Mouse (Mus musculus): Measurements from ENCODE around the gene B4galt5. TPM values are rescaled to one million over a fixed set of nuclear protein-coding genes. Genes with fewer than 3 reads are reported as not detected.

B4galt5 gene
- polyA plus RNA-seq, 1 experiment from 2014 or later: 12.9 TPM

GRCm38 (mm10) chr2:167298729-167299705, 50.0 kb downstream of the B4galt5 start:
- no peak overlapping the region for H3K4me3 ChIP-seq
- 0 out of 2 replicates have a peak, but pooled peaks cover under 1% of the 10 kb centered on the region for H3K27me3 ChIP-seq
- H3K4me1 ChIP-seq: peaks cover 10% of the 10 kb centered on the region
- peak overlapping the region; percentile 72 for H3K27ac ChIP-seq (replicated peaks)
- no peak for ATAC-seq (ENCODE audit: low FRiP score, low read depth)
- no peak overlapping the region for H3K9ac ChIP-seq (replicated peaks)
- no peaks in the 10 kb centered on the region for H3K9me3 ChIP-seq
- H3K4me2 ChIP-seq (replicated peaks): no peak overlapping the region
- WGBS: 78% methylated on average over 27 of the region's 27 CpGs
- H3K36me3 ChIP-seq: peaks cover 20% of the 10 kb centered on the region

GRCm38 (mm10) chr2:167297985-167298384, 51.0 kb downstream of the B4galt5 start:
- WGBS: 93% methylated on average over 11 of the region's 11 CpGs
- no peak for ATAC-seq (ENCODE audit: low FRiP score, low read depth)
- H3K27me3 ChIP-seq: 0 out of 2 replicates have a peak, but pooled peaks cover 3% of the 10 kb centered on the region
- H3K9ac ChIP-seq (replicated peaks): no peak overlapping the region
- no peaks in the 10 kb centered on the region for H3K9me3 ChIP-seq
- peaks cover 19% of the 10 kb centered on the region for H3K36me3 ChIP-seq
- H3K4me2 ChIP-seq (replicated peaks): no peak overlapping the region
- no peak overlapping the region for H3K4me3 ChIP-seq
- H3K4me1 ChIP-seq: peaks cover 10% of the 10 kb centered on the region
- no peak overlapping the region for H3K27ac ChIP-seq (replicated peaks)

- peaks cover 2% of the 10 kb centered on the region; the same call in 1 of the 2 replicates for H3K36me3 ChIP-seq
- peak overlapping the region; percentile 10; the same call in 1 of the 2 replicates for H3K4me2 ChIP-seq (replicated peaks)
- WGBS: 57% methylated on average over 15 of the region's 15 CpGs
- H3K4me1 ChIP-seq: peaks cover 9% of the 10 kb centered on the region
- H3K9ac ChIP-seq (replicated peaks): no peak overlapping the region
- H3K9me3 ChIP-seq: no peaks in the 10 kb centered on the region
- H3K27me3 ChIP-seq: 0 out of 2 replicates have a peak, but pooled peaks cover 3% of the 10 kb centered on the region
- no peak overlapping the region for H3K27ac ChIP-seq (replicated peaks)
- no peak for ATAC-seq (ENCODE audit: low FRiP score, low read depth)
- H3K4me3 ChIP-seq: 0 out of 2 replicates have a peak overlapping the region, but pooled peaks have one; percentile 10
Measured at GRCm38 (mm10) chr2:167294926-167295325, 54.1 kb downstream of the B4galt5 start.

GRCm38 (mm10) chr2:167294216-167294615, 54.8 kb downstream of the B4galt5 start:
- H3K27ac ChIP-seq (replicated peaks): no peak overlapping the region
- 0 out of 2 replicates have a peak, but pooled peaks cover 3% of the 10 kb centered on the region for H3K4me1 ChIP-seq
- 77% methylated on average over 7 of the region's 7 CpGs for WGBS
- H3K9me3 ChIP-seq: no peaks in the 10 kb centered on the region
- 0 out of 2 replicates have a peak overlapping the region, but pooled peaks have one; percentile 4 for H3K4me2 ChIP-seq (replicated peaks)
- ATAC-seq (ENCODE audit: low FRiP score, low read depth): no peak
- no peak overlapping the region for H3K4me3 ChIP-seq
- H3K27me3 ChIP-seq: 0 out of 2 replicates have a peak, but pooled peaks cover 3% of the 10 kb centered on the region
- H3K36me3 ChIP-seq: no peaks in the 10 kb centered on the region
- H3K9ac ChIP-seq (replicated peaks): no peak overlapping the region

DNA sequence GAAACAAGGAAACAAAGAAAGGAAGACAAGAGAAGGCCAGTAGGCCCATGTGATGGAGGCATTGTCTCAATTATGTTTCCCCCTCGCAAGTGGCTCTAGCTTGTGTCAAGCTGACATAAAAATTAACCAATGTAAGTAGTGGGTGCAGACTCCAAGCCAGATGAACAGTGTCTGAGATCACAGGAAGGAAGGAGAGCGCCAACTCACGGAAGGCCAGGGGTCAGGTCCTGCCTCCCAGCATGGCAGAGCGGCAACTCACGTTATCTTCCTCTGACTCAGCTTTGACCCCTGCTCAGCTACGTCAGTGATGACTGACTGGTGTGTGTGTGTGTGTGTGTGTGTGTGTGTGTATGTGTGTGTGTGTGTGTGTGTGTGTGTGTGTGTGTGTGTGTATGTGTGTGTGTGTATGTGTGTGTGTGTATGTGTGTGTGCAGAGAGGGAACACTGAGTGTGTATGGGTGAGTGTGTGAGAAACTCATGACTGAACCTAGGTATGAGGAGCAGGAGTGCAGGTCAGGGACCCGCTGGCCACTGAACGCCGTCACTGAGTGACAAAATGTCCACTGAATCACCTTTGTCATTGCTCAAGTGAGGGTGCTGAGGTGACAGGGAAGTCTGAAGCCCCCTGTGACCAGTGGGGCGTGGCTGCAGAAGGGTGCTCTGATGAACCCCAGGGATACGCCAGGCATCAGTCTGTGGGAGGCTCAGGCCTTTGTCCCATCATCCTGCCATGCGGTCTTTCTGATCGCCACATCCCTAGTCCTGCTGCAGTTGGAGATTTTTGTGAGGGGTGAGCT, 55.5 kb downstream of the B4galt5 start:
- Histone ChIP-seq H3K4me1 (0 out of 2 replicates have a peak, but pooled peaks cover 3% of the 10 kb centered on the region), H3K27ac (replicated peaks) (no peak overlapping the region), H3K9me3 (no peaks in the 10 kb centered on the region), H3K4me3 (no peak overlapping the region), H3K4me2 (replicated peaks) (no peak overlapping the region), H3K36me3 (no peaks in the 10 kb centered on the region), H3K9ac (replicated peaks) (no peak overlapping the region), H3K27me3 (0 out of 2 replicates have a peak, but pooled peaks cover 3% of the 10 kb centered on the region)
- no peak for ATAC-seq (ENCODE audit: low FRiP score, low read depth)
- 73% methylated on average over 13 of the region's 13 CpGs for WGBS

- Histone ChIP-seq H3K4me3 (no peak overlapping the region), H3K27ac (replicated peaks) (no peak overlapping the region), H3K4me2 (replicated peaks) (no peak overlapping the region), H3K9ac (replicated peaks) (no peak overlapping the region), H3K4me1 (0 out of 2 replicates have a peak, but pooled peaks cover 3% of the 10 kb centered on the region), H3K9me3 (no peaks in the 10 kb centered on the region), H3K27me3 (0 out of 2 replicates have a peak, but pooled peaks cover 3% of the 10 kb centered on the region), H3K36me3 (no peaks in the 10 kb centered on the region)
- no peak for ATAC-seq (ENCODE audit: low FRiP score, low read depth)
- 42% methylated on average over 6 of the region's 6 CpGs for WGBS
Measured at GRCm38 (mm10) chr2:167292854-167293253, 56.1 kb downstream of the B4galt5 start.

- H3K9ac ChIP-seq (replicated peaks): no peak overlapping the region
- no peak for ATAC-seq (ENCODE audit: low FRiP score, low read depth)
- H3K4me2 ChIP-seq (replicated peaks): no peak overlapping the region
- no peaks in the 10 kb centered on the region for H3K9me3 ChIP-seq
- no peak overlapping the region for H3K4me3 ChIP-seq
- 79% methylated on average over 4 of the region's 4 CpGs for WGBS
- H3K4me1 ChIP-seq: 0 out of 2 replicates have a peak, but pooled peaks cover 3% of the 10 kb centered on the region
- 0 out of 2 replicates have a peak, but pooled peaks cover 3% of the 10 kb centered on the region for H3K27me3 ChIP-seq
- H3K36me3 ChIP-seq: no peaks in the 10 kb centered on the region
- no peak overlapping the region for H3K27ac ChIP-seq (replicated peaks)
Measured at GRCm38 (mm10) chr2:167292151-167292591, 56.8 kb downstream of the B4galt5 start.

- no peaks in the 10 kb centered on the region for H3K9me3 ChIP-seq
- WGBS: 93% methylated on average over 11 of the region's 11 CpGs
Measured at GRCm38 (mm10) chr2:167291656-167292055, 57.3 kb downstream of the B4galt5 start.

GRCm38 (mm10) chr2:167281461-167281860, 67.5 kb downstream of the B4galt5 start:
- ATAC-seq (ENCODE audit: low FRiP score, low read depth): no peak
- no peak overlapping the region for H3K9ac ChIP-seq (replicated peaks)
- H3K4me3 ChIP-seq: no peak overlapping the region
- no peaks in the 10 kb centered on the region for H3K9me3 ChIP-seq
- 0 out of 2 replicates have a peak, but pooled peaks cover 6% of the 10 kb centered on the region for H3K4me1 ChIP-seq
- no peak overlapping the region for H3K27ac ChIP-seq (replicated peaks)
- WGBS: 93% methylated on average over 13 of the region's 13 CpGs
- no peak overlapping the region for H3K4me2 ChIP-seq (replicated peaks)
- no peaks in the 10 kb centered on the region for H3K36me3 ChIP-seq
- peaks cover 9% of the 10 kb centered on the region; the same call in 1 of the 2 replicates for H3K27me3 ChIP-seq

More at GRCm38 (mm10) chr2:167291656-167292055, 57.3 kb downstream of the B4galt5 start:
- 0 out of 2 replicates have a peak, but pooled peaks cover 3% of the 10 kb centered on the region for H3K27me3 ChIP-seq
- H3K4me2 ChIP-seq (replicated peaks): no peak overlapping the region
- 0 out of 2 replicates have a peak, but pooled peaks cover 3% of the 10 kb centered on the region for H3K4me1 ChIP-seq
- no peak overlapping the region for H3K27ac ChIP-seq (replicated peaks)
- no peak overlapping the region for H3K9ac ChIP-seq (replicated peaks)
- ATAC-seq (ENCODE audit: low FRiP score, low read depth): no peak
- no peak overlapping the region for H3K4me3 ChIP-seq
- H3K36me3 ChIP-seq: no peaks in the 10 kb centered on the region

GRCm38 (mm10) chr2:167280986-167281310, 68.0 kb downstream of the B4galt5 start:
- H3K4me1 ChIP-seq: 0 out of 2 replicates have a peak, but pooled peaks cover 6% of the 10 kb centered on the region
- H3K4me3 ChIP-seq: no peak overlapping the region
- no peak overlapping the region for H3K9ac ChIP-seq (replicated peaks)
- H3K4me2 ChIP-seq (replicated peaks): no peak overlapping the region
- H3K27me3 ChIP-seq: peaks cover 9% of the 10 kb centered on the region; the same call in 1 of the 2 replicates
- no peaks in the 10 kb centered on the region for H3K9me3 ChIP-seq
- 84% methylated on average over 4 of the region's 4 CpGs for WGBS
- no peak overlapping the region for H3K27ac ChIP-seq (replicated peaks)
- ATAC-seq (ENCODE audit: low FRiP score, low read depth): 0 out of 2 replicates have a peak, but pooled peaks have one; percentile 30
- H3K36me3 ChIP-seq: no peaks in the 10 kb centered on the region
